Mouse (Mus musculus) liver, adult (tissue): Measurements from ENCODE around the gene Ncs1.
A peak's percentile ranks its signal among the peaks of the same experiment; 100 is the strongest.

Experiments
- GATA4 ChIP-seq: IDR thresholded peaks from 2 replicates; pipeline ENCODE4 v1.6.1; 2014; ENCODE audit warnings: mild to moderate bottlenecking, low read length; ENCODE audit not compliant: insufficient replicate concordance

Ncs1 gene

GRCm38 (mm10) chr2:31220844-31221243 lies 24.8 kb upstream of the Ncs1 start:
- TF ChIP-seq GATA4, result no peak

- no peak for TF ChIP-seq GATA4
Observed at GRCm38 (mm10) chr2:31221582-31221981, 24.0 kb upstream of the Ncs1 start.

GRCm38 (mm10) chr2:31228768-31229311 lies 16.8 kb upstream of the Ncs1 start:
- TF ChIP-seq GATA4, result no peak

GRCm38 (mm10) chr2:31239203-31239696 lies 6.4 kb upstream of the Ncs1 start:
- 0 out of 2 replicates have a peak, but pooled peaks have one; percentile 5 for TF ChIP-seq GATA4

- TF ChIP-seq GATA4, result no peak
Observed at GRCm38 (mm10) chr2:31239833-31240232, 5.8 kb upstream of the Ncs1 start.

GRCm38 (mm10) chr2:31241639-31242038 lies 4.0 kb upstream of the Ncs1 start:
- no peak for TF ChIP-seq GATA4

- TF ChIP-seq GATA4, result no peak
Observed at GRCm38 (mm10) chr2:31244216-31244615, 1.4 kb upstream of the Ncs1 start.

GRCm38 (mm10) chr2:31245051-31245450 lies 572 bp upstream of the Ncs1 start:
- no peak for TF ChIP-seq GATA4

- no peak for TF ChIP-seq GATA4
Observed at GRCm38 (mm10) chr2:31246251-31246971, 788 bp downstream of the Ncs1 start.

- no peak for TF ChIP-seq GATA4
Observed at GRCm38 (mm10) chr2:31248856-31249255, 3.2 kb downstream of the Ncs1 start.

- TF ChIP-seq GATA4, result no peak
Observed at GRCm38 (mm10) chr2:31252167-31252566, 6.5 kb downstream of the Ncs1 start.

- TF ChIP-seq GATA4, result no peak
Observed at GRCm38 (mm10) chr2:31253463-31253862, 7.8 kb downstream of the Ncs1 start.

GRCm38 (mm10) chr2:31254806-31255205 lies 9.2 kb downstream of the Ncs1 start:
- no peak for TF ChIP-seq GATA4

- no peak for TF ChIP-seq GATA4
Observed at GRCm38 (mm10) chr2:31255952-31256938, 10.6 kb downstream of the Ncs1 start.

GRCm38 (mm10) chr2:31257096-31257495 lies 11.5 kb downstream of the Ncs1 start:
- TF ChIP-seq GATA4, result no peak
